Mouse (Mus musculus) bone marrow macrophage, adult 2 months (primary cell): ENCODE data around the gene Trim2. TPM values are rescaled to one million over a fixed set of nuclear protein-coding genes. Genes with fewer than 3 reads are reported as not detected.

Experiments
- H3K27ac ChIP-seq: 2 replicates; pipeline ENCODE4 v1.5.1; 2012; ENCODE audit warnings: low read depth, low read length; ENCODE audit not compliant: insufficient read depth
- H3K4me1 ChIP-seq: 2 replicates; pipeline ENCODE4 v1.6.1; 2012; ENCODE audit warnings: low read length; ENCODE audit not compliant: control insufficient read depth, insufficient read depth
- H3K4me3 ChIP-seq: 2 replicates; pipeline ENCODE4 v1.5.1; 2012; ENCODE audit warnings: mild to moderate bottlenecking, low read length, moderate library complexity; ENCODE audit not compliant: insufficient read depth
- CTCF ChIP-seq: IDR thresholded peaks from 2 replicates; pipeline ENCODE4 v1.5.1; 2012; ENCODE audit warnings: low read depth, mild to moderate bottlenecking, low read length, moderate library complexity
- POLR2A ChIP-seq: IDR thresholded peaks from 2 replicates; pipeline ENCODE4 v1.6.1; 2012; ENCODE audit warnings: mild to moderate bottlenecking, low read depth, low read length, borderline replicate concordance
- polyA plus RNA-seq: library from polyadenylated mRNA; stranded (reverse); fragments of >200 nt; gene quantifications from 2 replicates; pipeline ENCODE4 v1.2.4, GENCODE M21; 2012; ENCODE audit not compliant: missing spikeins, insufficient read depth, insufficient read length

Trim2 gene
- polyA plus RNA-seq, 1 experiment, result 2.0 TPM

- no peak overlapping the region for H3K27ac ChIP-seq
- no peaks in the 10 kb centered on the region for H3K4me1 ChIP-seq
- TF ChIP-seq CTCF (no peak), POLR2A (no peak)
- H3K4me3 ChIP-seq, result no peak overlapping the region
Measured at GRCm38 (mm10) chr3:84247789-84248188, 58.9 kb downstream of the Trim2 start.

GRCm38 (mm10) chr3:84246421-84246861, 60.2 kb downstream of the Trim2 start:
- Histone ChIP-seq H3K27ac (no peak overlapping the region), H3K4me1 (no peaks in the 10 kb centered on the region), H3K4me3 (no peak overlapping the region)
- TF ChIP-seq POLR2A (no peak), CTCF (no peak)

DNA sequence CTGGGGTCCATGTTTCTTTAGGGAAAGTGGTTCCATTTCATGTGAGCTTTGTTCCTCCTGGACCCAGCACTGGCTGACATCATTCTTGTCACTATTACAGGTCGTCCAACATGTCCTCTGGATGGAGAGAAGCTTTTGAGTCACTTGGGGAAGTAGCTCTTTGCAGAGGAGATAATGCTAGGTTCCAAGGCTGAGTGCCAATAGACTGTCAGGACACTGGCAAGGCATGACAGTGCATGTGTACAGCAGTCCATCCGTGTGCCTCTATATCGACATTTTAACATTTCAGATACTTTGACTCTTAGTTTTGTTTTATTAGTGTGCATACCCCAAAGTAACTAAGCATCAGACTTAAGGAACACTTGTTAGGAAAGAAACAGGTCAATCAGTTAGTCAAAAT, 63.6 kb downstream of the Trim2 start:
- no peak for TF ChIP-seq CTCF
- TF ChIP-seq POLR2A, result no peak

GRCm38 (mm10) chr3:84242497-84242896, 64.2 kb downstream of the Trim2 start:
- H3K27ac ChIP-seq, result no peak overlapping the region
- H3K4me1 ChIP-seq, result no peaks in the 10 kb centered on the region
- TF ChIP-seq POLR2A, result no peak
- TF ChIP-seq CTCF, result no peak
- no peak overlapping the region for H3K4me3 ChIP-seq

More for the DNA sequence above, 63.6 kb downstream of the Trim2 start:
- Histone ChIP-seq H3K4me3 (no peak overlapping the region), H3K4me1 (no peaks in the 10 kb centered on the region), H3K27ac (no peak overlapping the region)

DNA sequence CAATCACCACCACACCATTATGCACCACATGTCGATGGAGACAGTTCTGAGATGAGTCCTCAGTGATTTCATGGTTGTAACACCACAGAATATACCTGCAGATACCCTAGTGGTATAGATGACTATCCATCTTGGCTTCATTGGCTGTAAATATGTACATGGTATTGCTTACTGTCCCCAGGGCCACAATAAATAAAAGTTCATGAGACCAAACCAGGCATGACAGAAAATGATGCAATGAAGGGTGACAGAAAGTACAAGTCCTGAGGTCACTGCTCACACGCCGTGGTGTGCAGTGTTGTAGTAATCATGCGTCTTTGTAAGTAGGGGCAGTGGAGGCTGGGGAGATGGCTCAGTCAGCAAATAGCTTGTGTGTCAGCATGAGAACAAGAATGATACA, 65.6 kb downstream of the Trim2 start:
- Histone ChIP-seq H3K27ac (no peak overlapping the region), H3K4me1 (no peaks in the 10 kb centered on the region), H3K4me3 (no peak overlapping the region)
- TF ChIP-seq POLR2A, result no peak

DNA sequence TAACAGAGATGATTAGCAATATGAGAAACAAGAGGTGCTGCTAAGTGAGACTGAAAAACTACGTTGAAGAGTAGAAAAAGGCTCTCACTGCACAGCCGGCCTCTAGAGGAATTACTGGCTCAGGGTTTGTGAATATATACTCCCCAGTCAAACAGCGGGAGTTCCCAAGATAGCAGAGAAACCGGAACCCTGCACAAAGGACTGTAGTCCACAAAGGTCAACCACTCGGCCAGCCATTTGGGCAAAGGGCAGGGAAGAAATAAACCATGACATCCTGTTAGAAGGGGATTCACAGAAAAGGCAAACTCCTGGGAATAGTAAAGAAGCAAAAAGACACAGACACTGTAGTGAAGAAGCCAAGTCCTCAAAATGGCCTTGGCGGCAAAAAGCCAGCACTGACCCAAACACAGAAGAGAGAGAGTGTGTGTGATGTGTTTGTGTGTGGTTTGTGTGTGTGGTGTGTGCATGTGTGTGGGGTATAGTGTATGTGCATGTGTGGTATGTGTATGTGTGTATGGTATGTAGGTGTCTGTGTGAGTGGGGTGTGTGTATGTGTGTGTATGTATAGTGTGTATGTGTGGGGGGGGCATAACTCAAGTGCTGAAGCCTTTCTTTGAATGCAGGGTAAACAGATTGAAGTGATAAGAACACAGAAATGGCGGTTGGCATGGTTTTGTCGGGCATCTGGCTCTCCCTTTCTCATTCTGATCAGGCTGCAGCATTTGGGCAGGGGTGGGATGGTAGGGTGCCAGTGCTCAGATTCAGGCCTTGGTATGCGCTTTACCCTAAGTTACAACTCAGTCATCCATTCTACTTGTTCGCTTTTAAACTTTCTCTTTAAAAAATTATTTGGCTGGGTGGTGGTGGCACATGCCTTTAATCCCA, 71.0 kb downstream of the Trim2 start:
- no peak for TF ChIP-seq CTCF
- TF ChIP-seq POLR2A, result no peak
- no peak overlapping the region for H3K27ac ChIP-seq
- peaks cover 5% of the 10 kb centered on the region for H3K4me1 ChIP-seq
- H3K4me3 ChIP-seq, result no peak overlapping the region

GRCm38 (mm10) chr3:84234562-84234961, 72.1 kb downstream of the Trim2 start:
- Histone ChIP-seq H3K27ac (no peak overlapping the region), H3K4me3 (no peak overlapping the region), H3K4me1 (peaks cover 9% of the 10 kb centered on the region)
- TF ChIP-seq CTCF, result no peak
- TF ChIP-seq POLR2A, result no peak

DNA sequence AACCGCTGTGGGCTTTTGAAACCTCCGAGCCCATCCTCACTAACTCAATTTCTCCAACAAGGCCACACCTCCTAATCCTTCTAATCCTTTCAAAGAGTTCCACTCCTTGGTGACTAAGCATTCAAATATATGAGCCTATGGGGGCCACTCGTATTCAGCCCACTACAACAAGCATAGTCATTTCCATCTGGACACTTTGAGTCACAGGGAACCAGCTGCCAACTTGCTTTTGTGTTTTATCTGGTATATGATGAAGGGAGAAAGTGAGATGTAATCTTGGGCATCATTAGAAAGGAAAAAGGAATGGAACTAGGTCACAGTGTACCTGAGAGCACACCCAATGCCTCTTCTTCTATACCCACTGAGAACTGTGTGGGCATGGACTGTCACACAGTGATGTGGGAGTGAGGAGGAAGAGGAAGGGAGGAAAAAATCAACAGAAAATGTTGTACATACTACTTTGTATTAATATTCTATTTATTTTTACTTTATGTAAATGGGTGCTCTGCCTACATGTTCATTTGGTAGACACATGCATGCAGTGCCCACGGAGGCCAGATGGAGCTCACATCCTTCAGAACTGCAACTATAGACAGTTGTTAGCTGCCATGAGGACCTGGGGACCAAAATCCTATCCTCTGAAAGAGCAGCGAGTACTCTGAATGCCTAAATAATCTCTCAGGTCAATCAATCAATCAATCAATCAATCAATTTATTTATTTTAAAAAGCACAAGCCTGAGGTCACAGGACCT, 72.8 kb downstream of the Trim2 start:
- H3K4me1 ChIP-seq, result peaks cover 13% of the 10 kb centered on the region
- H3K4me3 ChIP-seq, result no peak overlapping the region
- no peak overlapping the region for H3K27ac ChIP-seq
- TF ChIP-seq POLR2A (no peak), CTCF (no peak)

DNA sequence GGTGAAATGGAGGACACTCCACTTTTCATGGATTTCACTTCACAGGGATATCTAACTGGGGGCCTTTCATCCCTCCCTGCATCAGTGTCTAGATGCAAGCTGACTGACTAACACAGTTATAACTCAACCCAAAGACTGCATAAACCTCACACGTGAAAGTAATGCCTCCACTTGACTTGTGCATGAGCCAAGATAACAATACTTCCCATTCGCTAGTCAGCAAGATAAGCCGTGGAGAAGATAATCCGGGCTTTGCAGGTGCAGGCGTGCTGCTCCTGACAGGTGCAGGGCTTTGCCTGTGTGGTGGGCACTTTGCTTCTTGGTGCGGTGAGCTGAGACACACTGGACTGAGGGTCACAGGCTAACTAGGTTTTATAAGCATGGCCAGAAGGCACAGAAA, 74.4 kb downstream of the Trim2 start:
- H3K27ac ChIP-seq, result no peak overlapping the region
- no peak for TF ChIP-seq CTCF
- no peak for TF ChIP-seq POLR2A

DNA sequence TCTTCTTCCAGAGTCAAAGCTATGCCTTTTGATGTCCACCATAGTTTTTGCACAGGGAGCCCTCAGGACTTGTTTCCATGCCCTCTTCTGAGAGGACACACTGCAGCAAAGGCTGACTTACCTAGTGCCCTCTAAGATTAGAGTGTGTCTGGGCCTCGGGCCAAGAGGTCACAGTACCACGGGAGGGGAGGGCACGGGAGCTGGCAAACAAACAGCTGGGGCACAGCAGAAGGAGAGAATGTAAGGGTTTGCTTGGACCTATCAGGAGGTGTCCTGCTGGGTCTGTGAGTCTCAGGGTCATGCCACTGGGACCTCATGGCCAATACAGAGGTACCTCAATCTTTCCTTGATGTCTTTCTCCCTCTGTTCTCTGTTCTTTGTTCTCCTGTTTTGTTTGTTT, 75.7 kb downstream of the Trim2 start:
- Histone ChIP-seq H3K4me1 (peaks cover 13% of the 10 kb centered on the region), H3K27ac (no peak overlapping the region), H3K4me3 (no peak overlapping the region)
- no peak for TF ChIP-seq POLR2A

More for the DNA sequence above, 74.4 kb downstream of the Trim2 start:
- peaks cover 13% of the 10 kb centered on the region for H3K4me1 ChIP-seq
- H3K4me3 ChIP-seq, result no peak overlapping the region
